Mouse (Mus musculus) liver, embryonic 14.5 days (tissue): ENCODE results near the gene Cldn2.

Source experiments
- CTCF ChIP-seq: IDR thresholded peaks from 2 replicates; pipeline ENCODE4 v1.5.1; 2016; ENCODE audit warnings: antibody characterized with exemption, low read depth, control low read depth
- EP300 ChIP-seq: IDR thresholded peaks from 2 replicates; pipeline ENCODE4 v1.6.1; 2016; ENCODE audit warnings: antibody characterized with exemption, low read depth

DNA sequence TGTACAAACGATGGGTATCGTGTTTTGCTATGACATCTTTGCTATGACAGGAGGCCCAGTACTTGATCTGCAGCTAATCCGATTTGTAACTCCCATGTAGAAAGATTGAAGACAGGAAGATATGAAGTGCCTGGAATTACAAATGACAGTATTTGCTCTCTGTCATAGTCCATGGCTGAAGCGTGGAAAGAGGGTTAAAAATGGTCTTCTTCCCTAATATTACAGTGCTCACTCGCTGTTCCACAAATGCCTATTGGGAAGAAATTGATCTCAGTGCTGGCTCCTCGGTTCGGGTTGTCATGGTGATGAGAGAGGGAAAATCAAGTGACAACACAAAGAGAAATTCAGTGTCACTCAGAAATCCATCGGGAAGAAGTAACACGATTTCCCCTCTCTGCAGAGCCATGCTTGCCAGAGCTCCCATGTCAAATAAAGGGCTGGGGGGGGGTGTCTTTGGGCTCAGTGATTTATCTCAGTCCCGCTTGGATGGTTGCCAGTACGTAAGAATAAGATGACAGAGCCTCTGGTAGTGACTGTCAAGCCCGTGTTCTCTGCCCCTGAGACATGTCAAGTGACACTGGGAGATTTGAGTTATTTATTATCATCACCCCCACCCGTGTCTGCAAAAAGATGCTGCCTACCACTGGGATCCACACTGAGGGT is 30.5 kb upstream of the Cldn2 start:
- TF ChIP-seq CTCF (no peak), EP300 (no peak)
